Mouse (Mus musculus): ENCODE data around the gene Foxn3.

DNA sequence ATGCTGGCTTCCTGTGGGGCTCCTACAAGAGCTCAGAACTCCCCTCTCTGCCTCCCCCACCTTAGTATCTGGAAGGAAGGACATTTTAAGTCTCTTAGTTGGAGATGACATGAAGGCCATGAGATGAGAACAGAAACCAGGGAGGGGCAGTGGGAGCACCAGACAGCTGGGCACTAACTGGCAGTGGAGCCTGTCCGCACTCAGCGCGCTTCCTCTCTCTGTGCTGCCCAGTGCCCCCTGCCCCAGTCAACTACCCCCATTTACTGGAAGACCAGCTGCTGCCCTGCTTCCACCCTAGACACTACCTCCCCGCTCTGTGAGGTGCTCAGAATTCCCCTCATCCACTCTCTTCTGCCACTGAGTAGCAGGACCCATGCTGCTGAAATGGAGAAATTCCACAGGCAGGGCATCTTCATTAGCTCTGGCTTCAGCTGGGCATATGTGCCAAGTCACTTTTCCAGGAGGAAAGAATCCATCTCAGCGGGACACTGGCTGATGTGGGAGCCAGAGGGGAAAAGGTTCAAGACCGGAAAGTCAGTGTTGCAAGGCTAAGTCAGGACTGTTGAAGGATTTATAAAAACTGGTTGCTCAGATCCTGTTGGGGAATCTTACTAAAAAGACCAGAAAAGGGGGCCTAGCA is 335.9 kb downstream of the Foxn3 start:
- TF ChIP-seq POLR2A (IDR thresholded peaks at IDR 0.05; ENCODE audit: borderline replicate concordance, insufficient read depth, low read length) (no peak), CTCF (IDR thresholded peaks at IDR 0.05; ENCODE audit: borderline replicate concordance, insufficient read depth, low read depth, low read length) (no peak)

All from cerebellum, adult 2 months (tissue).